Mouse (Mus musculus): ENCODE results near the gene Prss53.

Gene Prss53

DNA sequence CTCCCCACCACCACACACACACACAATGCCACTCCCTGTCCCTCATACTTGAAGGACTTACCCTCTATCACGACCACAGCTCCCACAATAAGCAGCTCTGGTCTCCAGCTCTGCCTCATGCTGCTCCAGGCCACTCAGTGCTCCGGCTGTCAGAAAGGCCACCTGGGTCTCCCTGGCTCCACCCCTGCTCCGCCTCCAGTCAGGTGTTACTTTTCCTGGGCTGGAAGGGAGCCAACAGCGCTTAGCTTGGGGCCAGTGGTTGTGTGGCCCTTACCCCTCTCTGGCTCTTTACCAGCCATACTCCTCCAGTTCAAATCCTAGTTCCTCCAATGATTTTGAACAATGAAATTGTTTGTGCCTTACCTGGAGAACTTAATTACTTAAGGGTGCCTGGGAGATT lies at the start of gene Prss53:
Prss53 (minus strand) TSS at position 173 of the 400 bp plus-strand sequence.
- DNase-seq (ENCODE audit: low spot score in 2 of 2): no peak

DNA sequence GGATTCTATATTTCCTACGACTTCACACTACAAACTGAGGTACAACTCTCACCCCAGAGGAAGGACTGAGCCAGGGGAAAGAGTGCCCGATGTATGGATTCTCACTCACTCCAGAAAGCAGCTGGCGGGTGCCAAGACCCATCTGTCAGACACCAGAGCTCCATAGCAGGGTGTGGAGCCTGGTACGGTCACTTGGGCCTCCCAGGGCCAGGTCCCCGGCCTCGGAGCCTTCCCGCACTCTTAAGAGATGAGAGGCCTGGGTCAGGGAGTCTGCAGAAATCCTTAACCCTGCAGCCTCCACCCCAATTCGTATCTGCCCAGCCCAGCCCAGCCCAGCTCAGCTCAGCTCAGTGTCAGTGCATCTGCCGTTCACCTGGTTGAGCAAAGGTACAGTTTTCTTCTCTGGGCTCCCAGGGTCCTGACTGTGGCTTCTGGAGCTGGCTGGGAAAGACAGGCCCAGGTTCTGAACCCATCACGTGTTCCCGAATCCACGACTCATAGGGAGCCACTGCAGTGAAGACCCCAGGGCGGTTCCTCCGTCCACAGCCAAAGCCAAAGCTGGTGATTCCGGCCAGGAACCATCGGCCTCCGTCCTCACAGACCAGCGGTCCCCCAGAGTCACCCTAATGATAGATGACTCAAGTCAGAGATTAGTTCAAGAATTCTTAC lies 45.6 kb upstream of the Prss53 start:
- DNase-seq (ENCODE audit: low spot score in 2 of 2): no peak

DNA sequence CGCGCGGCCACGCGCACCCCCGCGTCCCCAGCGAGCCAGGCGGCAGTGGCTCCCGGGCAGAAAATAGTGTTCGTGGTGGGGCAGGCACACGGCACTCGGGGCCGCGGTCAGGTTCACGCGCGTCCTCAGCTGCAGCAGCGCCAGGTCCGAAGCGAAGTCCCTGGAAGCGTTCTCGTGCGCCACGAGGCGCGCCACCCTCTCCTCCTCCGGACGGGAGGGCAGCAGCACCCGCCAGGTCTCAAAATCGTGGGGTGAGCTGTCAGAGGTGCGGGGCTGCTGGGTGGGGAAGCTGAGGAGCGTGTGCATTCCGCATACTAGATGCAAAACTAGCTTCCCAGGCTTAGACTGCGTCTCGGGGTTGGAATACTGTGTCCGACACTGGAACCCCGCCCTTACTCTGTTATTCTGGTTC lies 45.0 kb upstream of the Prss53 start:
- no peak for DNase-seq (ENCODE audit: low spot score in 2 of 2)

GRCm38 (mm10) chr7:127935028-127935722 lies 44.4 kb upstream of the Prss53 start:
- peak; percentile 89 to 94 for DNase-seq (ENCODE audit: low spot score in 2 of 2)

DNA sequence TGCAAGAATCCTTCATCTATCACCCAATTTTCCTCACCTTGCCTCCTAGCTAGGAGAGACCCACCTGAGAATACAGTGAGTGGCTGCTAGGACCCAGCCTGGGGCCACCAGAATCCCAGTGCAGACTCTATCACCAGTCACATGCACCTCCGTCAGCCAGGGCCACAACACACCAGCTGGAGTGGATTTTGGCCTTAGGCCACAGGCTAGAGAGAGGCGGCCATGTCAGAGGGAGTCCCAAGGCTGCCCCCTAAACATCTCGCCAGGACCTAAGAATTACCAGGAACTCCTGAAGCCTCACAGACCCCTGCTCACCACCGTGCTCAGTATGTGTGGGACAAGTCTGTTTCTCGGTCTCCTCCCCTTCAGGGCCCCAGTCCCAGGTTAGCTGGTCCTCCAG lies 43.3 kb upstream of the Prss53 start:
- DNase-seq (ENCODE audit: low spot score in 2 of 2): no peak

DNA sequence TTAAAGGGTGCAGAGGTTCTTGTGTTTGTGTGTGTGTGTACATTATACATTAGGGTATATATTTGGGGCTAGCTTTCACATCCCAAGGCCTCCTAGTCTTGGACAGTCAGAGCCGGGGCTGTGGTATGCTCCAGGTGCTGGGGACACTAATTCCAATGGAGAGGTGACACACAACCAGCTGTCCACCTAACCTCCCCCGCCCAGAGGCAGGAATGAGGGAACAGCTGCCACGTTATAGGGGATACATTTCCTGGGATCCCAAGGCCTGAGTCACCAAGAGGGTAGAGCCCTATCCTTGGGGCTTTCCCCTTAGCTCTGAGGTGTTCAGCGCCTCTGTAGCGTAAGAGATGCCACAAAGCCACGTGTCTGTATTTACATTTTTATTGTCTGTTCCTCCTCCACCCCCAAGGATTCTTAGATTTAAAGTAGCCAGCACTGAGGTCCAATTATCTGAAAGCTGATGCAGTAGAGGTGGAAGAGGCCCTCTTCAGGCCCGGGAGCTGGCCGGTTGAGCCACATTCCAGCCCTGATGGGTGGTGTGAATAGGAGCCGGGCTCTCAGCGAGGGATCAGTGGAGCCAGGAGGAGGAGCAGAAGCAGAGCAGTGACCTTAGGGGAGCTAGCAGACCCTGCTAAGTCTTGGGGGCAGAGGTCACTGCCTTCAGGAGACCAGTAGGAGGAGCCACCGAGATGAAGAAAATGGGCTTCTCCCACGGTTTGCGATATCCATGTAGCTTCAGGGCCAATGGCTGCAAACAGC lies 41.7 kb upstream of the Prss53 start:
- DNase-seq (ENCODE audit: low spot score in 2 of 2): no peak

GRCm38 (mm10) chr7:127931351-127932135 lies 40.8 kb upstream of the Prss53 start:
- DNase-seq (ENCODE audit: low spot score in 2 of 2): no peak

DNA sequence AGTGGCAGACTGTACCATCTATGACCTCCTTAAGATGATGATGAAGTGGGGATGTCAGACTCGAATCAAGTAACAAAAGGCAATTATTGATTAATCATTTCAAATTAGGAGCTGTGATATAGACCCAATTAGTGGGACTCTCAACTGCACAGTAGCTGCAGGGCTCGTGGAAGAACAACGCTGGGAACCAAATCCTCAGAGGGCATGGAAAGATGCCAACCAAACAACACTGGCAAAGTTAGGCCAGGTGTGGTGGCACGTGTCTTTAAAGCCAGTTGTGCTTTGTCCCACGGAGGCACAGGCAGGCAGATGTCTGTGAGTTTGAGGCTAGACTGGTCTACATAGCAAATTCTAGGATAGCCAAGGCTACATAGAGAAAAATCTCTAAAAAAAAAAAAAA lies 39.9 kb upstream of the Prss53 start:
- no peak for DNase-seq (ENCODE audit: low spot score in 2 of 2)

DNA sequence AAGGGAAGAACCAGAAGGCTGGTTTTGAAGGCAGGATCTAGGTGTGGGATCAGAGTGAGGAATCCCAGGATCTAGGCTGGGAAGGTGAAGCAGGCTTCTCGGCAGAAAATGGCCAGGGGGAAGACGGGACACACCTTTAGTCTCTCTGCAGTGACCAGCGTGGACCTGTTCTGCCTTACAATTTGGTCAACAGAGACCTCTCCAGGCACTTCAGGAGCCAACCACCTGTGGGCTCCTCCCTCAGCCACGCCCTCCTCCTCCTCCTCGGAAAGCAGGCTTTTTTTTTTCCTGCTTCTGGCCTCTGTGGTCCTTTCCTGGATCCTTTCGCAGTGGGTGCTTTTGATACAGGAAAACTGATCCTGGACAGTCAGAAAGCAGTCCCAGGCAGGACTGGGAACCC lies 39.2 kb upstream of the Prss53 start, which contains the start of gene Prss8:
Prss8 (minus strand) TSS at position 182 of the 400 bp plus-strand sequence.
- DNase-seq (ENCODE audit: low spot score in 2 of 2): no peak

- no peak for DNase-seq (ENCODE audit: low spot score in 2 of 2)
Measured at GRCm38 (mm10) chr7:127928596-127928995, 37.8 kb upstream of the Prss53 start.

- DNase-seq (ENCODE audit: low spot score in 2 of 2): no peak
Measured at GRCm38 (mm10) chr7:127927726-127928125, 37.0 kb upstream of the Prss53 start.

DNA sequence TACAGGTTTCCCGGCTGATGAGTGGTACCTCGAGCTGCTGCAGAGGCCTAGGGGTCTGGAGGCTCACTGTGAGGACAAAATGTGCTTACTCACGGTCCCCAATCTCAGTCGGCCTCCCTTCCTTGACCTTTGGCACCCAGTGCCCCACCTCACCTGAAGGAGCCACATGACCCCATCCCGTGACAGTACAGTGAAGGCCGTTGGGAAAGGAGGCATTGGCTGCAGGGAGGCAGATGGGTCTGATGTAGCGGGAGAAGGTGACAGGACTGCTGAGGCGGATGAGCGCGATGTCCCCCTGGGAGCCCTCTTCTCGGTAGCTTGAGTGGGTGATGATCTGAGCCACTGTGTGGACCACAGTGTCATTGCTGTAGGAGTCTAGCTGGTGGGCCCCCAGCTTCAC lies 36.1 kb upstream of the Prss53 start:
- DNase-seq (ENCODE audit: low spot score in 2 of 2): no peak

- no peak for DNase-seq (ENCODE audit: low spot score in 2 of 2)
Measured at GRCm38 (mm10) chr7:127926066-127926465, 35.3 kb upstream of the Prss53 start.

DNA sequence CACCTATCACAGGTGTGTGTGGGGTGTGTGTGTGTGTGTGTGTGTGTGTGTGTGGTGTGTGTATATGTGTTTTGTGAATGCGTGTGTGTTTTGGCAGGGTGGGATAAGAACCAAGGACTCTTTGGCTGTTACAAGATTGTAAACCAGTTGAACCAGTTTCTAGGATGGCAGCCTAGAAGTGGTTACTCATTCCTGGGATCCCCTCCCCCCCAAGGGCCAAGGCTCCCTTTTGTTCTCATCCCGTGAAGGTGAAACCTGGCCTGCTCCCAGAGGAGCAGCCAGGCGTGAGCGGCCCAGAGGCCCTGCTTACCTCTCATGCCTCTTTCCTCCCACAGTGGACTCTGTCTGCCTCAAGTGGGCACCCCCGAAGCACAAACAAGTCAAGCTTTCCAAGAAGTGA lies 34.5 kb upstream of the Prss53 start:
- no peak for DNase-seq (ENCODE audit: low spot score in 2 of 2)

DNA sequence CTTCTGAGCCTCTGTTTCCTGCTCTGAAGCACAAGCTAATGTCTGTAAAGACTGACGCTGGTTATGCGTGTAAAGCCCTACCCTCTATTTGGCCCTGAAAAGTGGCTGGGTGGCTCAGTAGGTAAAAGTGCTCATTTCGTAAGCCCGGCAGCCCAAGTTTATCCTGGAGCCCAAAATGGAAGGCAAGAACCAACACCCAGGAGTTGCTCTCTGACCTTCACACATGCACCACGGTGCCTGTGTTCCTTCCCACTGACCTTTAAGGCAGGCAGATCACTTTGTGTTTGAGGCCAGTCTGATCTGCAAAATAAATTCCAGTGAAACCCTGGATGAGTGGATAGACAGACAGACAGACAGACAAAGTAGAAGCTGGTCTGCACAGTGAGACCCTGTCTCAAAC lies 32.9 kb upstream of the Prss53 start:
- no peak for DNase-seq (ENCODE audit: low spot score in 2 of 2)

DNA sequence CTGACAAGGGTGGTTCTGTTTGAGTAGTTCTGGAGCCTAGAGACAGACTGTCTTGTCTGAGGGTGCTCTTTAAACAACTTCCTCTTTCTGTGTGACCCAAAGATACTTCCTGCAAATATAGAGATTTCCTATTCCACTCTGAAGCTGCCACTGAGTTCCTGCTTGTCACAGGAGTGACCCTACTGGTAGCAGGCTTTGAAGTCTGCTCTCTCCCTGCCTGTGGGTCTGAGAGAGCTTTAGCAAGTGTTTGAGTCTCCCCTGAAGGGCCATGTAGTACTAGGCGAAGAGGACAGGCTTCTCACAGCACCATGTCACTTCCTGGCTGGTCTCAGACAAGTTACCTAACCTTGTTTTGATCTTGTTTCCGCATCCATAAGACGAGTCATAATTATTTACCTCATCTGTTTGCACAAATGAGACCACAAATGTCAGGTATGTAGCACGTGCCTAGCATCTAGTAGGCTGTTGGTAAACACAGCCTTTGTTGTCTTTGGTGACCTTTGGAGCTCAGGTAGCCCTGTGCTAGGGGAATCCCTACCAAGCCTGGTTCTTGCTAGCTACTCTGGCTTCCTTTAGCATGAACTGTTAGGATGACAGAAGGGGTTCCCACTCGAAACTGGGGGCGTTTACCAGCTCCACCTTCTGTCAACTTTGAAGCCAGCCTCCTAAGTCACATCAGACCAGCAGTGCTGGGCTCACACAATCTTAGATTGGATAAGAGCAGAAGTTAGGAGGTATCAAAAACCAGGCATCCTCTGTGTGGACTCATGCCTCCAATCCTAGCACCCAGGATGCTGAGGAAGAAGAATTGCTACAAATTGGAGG lies 31.9 kb upstream of the Prss53 start:
- DNase-seq (ENCODE audit: low spot score in 2 of 2): no peak

DNA sequence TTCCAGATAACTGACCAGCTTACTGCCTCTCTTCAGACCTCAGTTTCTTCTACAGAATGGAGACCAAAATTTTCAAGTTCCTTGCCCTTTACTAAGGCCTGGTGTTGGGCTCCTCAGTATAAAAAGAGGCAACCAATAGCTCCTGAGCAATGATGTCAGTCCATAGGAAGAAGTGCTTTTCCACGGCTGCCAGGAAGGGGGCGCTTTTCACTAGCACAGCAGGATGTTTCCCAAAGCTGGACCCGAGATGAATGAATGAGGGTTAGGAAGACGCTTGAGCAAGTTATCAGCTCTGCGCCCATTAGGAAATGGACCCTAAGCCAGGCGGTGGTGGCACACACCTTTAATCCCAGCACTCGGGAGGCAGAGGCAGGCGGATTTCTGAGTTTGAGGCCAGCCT lies 30.7 kb upstream of the Prss53 start:
- no peak for DNase-seq (ENCODE audit: low spot score in 2 of 2)

DNA sequence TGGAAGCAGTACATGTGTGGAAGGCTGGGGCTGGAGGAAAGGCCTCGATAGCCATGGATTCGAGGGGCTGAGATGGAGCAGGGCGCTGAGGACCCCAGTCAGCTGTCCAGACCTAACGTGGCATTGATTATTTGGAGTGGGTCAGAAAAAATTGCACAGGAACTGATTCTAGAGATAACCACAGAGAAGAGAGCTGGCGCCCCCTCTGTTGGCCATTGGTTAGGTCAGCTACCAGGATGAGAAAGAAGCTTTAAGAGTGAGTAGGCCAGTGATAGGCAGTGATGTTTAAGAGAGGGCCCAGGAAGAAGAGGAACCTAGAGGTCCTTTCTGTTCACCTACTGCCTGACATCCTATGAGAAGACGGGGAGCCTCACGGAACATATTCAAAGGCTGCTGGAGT lies 28.5 kb upstream of the Prss53 start:
- DNase-seq (ENCODE audit: low spot score in 2 of 2): peak in 1 of 2 experiments; percentile 39

GRCm38 (mm10) chr7:127918203-127918602 lies 27.4 kb upstream of the Prss53 start:
- DNase-seq (ENCODE audit: low spot score in 2 of 2): peak; percentile 30 to 63

DNA sequence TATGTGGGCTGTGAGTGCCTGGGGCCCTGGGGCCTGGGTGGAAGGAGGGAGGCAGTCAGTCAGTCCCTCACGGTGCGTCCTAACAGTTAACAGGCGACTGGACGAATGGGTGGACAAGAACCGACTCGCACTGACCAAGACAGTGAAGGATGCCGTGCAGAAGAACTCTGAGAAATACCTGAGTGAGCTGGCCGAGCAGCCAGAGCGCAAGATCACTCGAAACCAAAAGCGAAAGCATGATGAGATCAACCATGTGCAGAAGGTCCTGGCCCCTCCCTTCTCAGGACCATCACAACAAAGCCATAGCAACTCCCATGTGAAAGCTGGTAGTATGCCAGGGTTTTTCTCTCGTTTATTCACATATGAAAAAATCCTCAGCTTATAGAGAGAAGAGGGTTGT lies 24.5 kb upstream of the Prss53 start:
- no peak for DNase-seq (ENCODE audit: low spot score in 2 of 2)

DNA sequence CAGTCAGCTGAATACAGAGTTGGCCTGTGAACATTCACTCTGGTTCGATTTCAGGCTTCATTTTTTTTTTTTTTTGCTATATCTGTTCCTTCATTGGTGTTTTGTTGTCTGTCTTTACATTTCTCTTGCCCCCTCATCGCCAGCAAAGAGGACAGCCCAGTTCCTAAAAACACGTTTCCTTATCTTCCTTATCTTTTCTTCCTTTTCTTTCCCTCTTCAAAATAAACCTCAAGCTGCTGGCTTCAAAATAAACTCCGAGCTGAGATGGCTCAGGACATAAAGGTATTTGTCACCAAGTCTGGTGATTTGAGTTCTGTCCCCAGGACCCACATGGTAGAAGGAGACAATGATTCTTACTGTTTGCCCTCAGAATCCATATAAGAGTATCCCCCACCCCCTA lies 22.2 kb upstream of the Prss53 start:
- DNase-seq (ENCODE audit: low spot score in 2 of 2): no peak
